Mouse (Mus musculus) kidney, adult 10 weeks (tissue): ENCODE data around the gene Vmn1r234. TPM values are rescaled to one million over a fixed set of nuclear protein-coding genes. Genes with fewer than 3 reads are reported as not detected.

ENCODE experiments used
- polyA plus RNA-seq: library from polyadenylated mRNA; stranded (reverse); fragments of 350-450 nt; fragmentation: Illumina TruSeq; extraction: RNeasy Lipid Tissue Mini Kit (QIAGEN cat#74804); gene quantifications from one replicate; pipeline ENCODE4 v1.2.3, GENCODE M21; 2014; ENCODE audit warnings: low read depth, low replicate concordance

The Vmn1r234 gene
- polyA plus RNA-seq = not detected

GRCm38 (mm10) chr17:21225787-21226186 lies at the start of gene Vmn1r234:
Gene Vmn1r234 (plus strand): TSS chr17:21226087.

DNA sequence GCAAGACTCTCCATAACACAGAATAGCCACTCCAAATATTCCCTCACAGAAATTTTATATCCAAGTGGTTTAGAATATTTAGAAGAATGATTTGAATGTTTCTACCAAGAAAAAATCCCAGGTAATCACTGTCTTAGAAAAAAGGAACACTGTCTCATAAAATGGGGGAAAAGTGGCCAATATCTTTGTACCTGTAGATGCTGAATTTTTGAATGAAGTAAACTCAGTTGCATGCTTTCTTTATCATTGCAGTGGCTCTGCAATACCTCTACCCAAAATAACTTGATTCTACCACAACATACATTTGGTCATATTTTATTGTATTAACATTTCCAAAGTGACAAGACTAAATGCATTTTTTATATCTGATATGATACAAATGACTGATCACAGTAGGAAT lies 30.2 kb downstream of the Vmn1r234 start, which contains the start of gene Vmn1r235:
Gene Vmn1r235 (plus strand): TSS at position 301 of the 400 bp plus-strand sequence.

DNA sequence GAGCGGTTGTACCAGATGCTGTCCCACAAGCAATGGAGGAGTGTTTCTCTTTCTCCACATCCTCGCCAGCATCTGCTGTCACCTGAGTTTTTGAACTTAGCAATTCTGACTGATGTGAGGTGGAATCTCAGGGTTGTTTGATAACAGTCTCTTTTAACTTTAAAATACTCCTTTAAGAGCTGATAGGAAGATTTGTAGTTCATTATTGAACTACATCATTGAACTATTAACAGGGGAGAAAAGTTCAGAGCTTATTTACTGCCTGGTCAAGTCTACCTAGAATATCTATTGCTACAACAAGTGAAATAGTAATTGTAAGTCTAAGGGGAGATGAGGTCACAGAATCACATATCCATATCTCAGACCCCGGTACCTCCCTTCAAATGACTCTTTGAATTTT lies 56.8 kb downstream of the Vmn1r234 start, which contains the start of gene Vmn1r236:
Gene Vmn1r236 (plus strand): TSS at position 301 of the 400 bp plus-strand sequence.

Other genes with a start within 250 kb of the Vmn1r234 start
- not detected for gene Vmn1r233, start 229.6 kb upstream of the Vmn1r234 start, polyA plus RNA-seq
- 36.9 TPM for gene Zfp160, start 217.2 kb upstream of the Vmn1r234 start, polyA plus RNA-seq
- gene Vmn1r235, start 30.3 kb downstream of the Vmn1r234 start, polyA plus RNA-seq = not detected
- gene Vmn1r236, start 56.9 kb downstream of the Vmn1r234 start, polyA plus RNA-seq = not detected
- not detected for gene Vmn1r237, start 85.8 kb downstream of the Vmn1r234 start, polyA plus RNA-seq
- gene Zfp677, start 157.7 kb downstream of the Vmn1r234 start, polyA plus RNA-seq = 16.8 TPM
- gene Zfp54, start 197.1 kb downstream of the Vmn1r234 start, polyA plus RNA-seq = 21.1 TPM
- gene Zfp51, start 224.3 kb downstream of the Vmn1r234 start, polyA plus RNA-seq = 38.9 TPM